Mouse (Mus musculus) forebrain, embryonic 16.5 days (tissue): ENCODE measurements around the gene Rem1. TPM values are rescaled to one million over a fixed set of nuclear protein-coding genes. Genes with fewer than 3 reads are reported as not detected.

Experiments
- ATAC-seq: fragments of 200-750 bp; cut with Nextera tagmentation; 2 replicates; pipeline ENCODE4 v1.8.0; 2017; ENCODE audit warnings: mild to moderate bottlenecking, moderate library complexity
- H3K27ac ChIP-seq: fragments of 300-500 bp; sonication (generic); 2 replicates; pipeline ENCODE4 v1.5.1; 2014; ENCODE audit warnings: low read length, control low read depth
- H3K27me3 ChIP-seq: fragments of 300-500 bp; sonication (generic); replicated peaks from 2 replicates; pipeline ENCODE4 v1.6.1; 2014; ENCODE audit warnings: low read length; ENCODE audit not compliant: control insufficient read depth, insufficient read depth
- H3K36me3 ChIP-seq: fragments of 300-500 bp; sonication (generic); 2 replicates; pipeline ENCODE4 v1.6.1; 2014; ENCODE audit not compliant: control insufficient read depth, insufficient read depth
- H3K4me1 ChIP-seq: fragments of 300-500 bp; sonication (generic); replicated peaks from 2 replicates; pipeline ENCODE4 v1.6.1; 2014; ENCODE audit warnings: low read length; ENCODE audit not compliant: control insufficient read depth, insufficient read depth
- H3K4me2 ChIP-seq: fragments of 300-500 bp; sonication (generic); 2 replicates; pipeline ENCODE4 v1.6.1; 2014; ENCODE audit warnings: mild to moderate bottlenecking, low read length, control low read depth
- H3K4me3 ChIP-seq: fragments of 300-500 bp; sonication (generic); replicated peaks from 2 replicates; pipeline ENCODE4 v1.5.1; 2014; ENCODE audit warnings: mild to moderate bottlenecking, low read length, control low read depth
- H3K9ac ChIP-seq: fragments of 300-500 bp; sonication (generic); replicated peaks from 2 replicates; pipeline ENCODE4 v1.6.1; 2014; ENCODE audit warnings: low read depth, low read length, control low read depth
- H3K9me3 ChIP-seq: fragments of 300-500 bp; sonication (generic); 2 replicates; pipeline ENCODE4 v1.6.1; 2016; ENCODE audit warnings: low read length; ENCODE audit not compliant: control insufficient read depth
- WGBS: fragments of 180-500 bp; shearing (Covaris S2); extraction: QIAGEN DNeasy Blood & Tissue Kit; methylation state at CpG from one replicate; pipeline ENCODE4 v1.1.7; 2014; 5-methylcytosine and 5-hydroxymethylcytosine counted together
- polyA plus RNA-seq: library from polyadenylated mRNA; unstranded; fragments of >200 nt; fragmentation: Nextera tagmentation; extraction: Ambion mirVana; gene quantifications from 2 replicates; pipeline ENCODE4 v1.2.1, GENCODE M21; 2015

Gene Rem1
- polyA plus RNA-seq, 1 experiment from 2014 or later: 0.32 TPM

GRCm38 (mm10) chr2:152669256-152669638 is 42.5 kb downstream of the Rem1 start, which contains the start of gene H13:
Gene H13, plus strand, starts transcription at chr2:152669461.
- Histone ChIP-seq H3K27ac (peak within 1 kb of the TSS; percentile 82), H3K4me2 (peak within 1 kb of the TSS; percentile 94), H3K4me1 (peaks cover 36% of the 10 kb centered on the region), H3K36me3 (peaks cover 3% of the 10 kb centered on the region; the same call in 1 of the 2 replicates), H3K9ac (peak within 1 kb of the TSS; percentile 97), H3K9me3 (no peaks in the 10 kb centered on the region), H3K4me3 (peak within 1 kb of the TSS; percentile 99), H3K27me3 (no peaks in the 10 kb centered on the region)
- peak; percentile 84 for ATAC-seq
- 0% methylated on average over 35 of the region's 35 CpGs for WGBS

- Histone ChIP-seq H3K9me3 (no peaks in the 10 kb centered on the region), H3K27me3 (no peaks in the 10 kb centered on the region), H3K4me3 (peak overlapping the region; percentile 99), H3K4me1 (peaks cover 38% of the 10 kb centered on the region), H3K9ac (peak overlapping the region; percentile 97), H3K27ac (peak overlapping the region; percentile 82), H3K36me3 (peaks cover 5% of the 10 kb centered on the region), H3K4me2 (peak overlapping the region; percentile 94)
- WGBS: under 1% methylated on average over 46 of the region's 46 CpGs
- peak; percentile 71 for ATAC-seq
Observed at GRCm38 (mm10) chr2:152669639-152670484, 43.1 kb downstream of the Rem1 start.

GRCm38 (mm10) chr2:152670983-152671641 is 44.4 kb downstream of the Rem1 start:
- H3K4me1 ChIP-seq: peaks cover 43% of the 10 kb centered on the region
- peak overlapping the region; percentile 82 for H3K27ac ChIP-seq
- 57% methylated on average over 9 of the region's 9 CpGs for WGBS
- peaks cover 14% of the 10 kb centered on the region for H3K36me3 ChIP-seq
- no peak for ATAC-seq
- no peaks in the 10 kb centered on the region for H3K9me3 ChIP-seq
- peak overlapping the region; percentile 94 for H3K4me2 ChIP-seq
- peak overlapping the region; percentile 97 for H3K9ac ChIP-seq
- H3K4me3 ChIP-seq: peak overlapping the region; percentile 99
- H3K27me3 ChIP-seq: no peaks in the 10 kb centered on the region

GRCm38 (mm10) chr2:152671642-152671999 is 44.9 kb downstream of the Rem1 start:
- H3K4me3 ChIP-seq: peak overlapping the region; percentile 99
- ATAC-seq: no peak
- no peaks in the 10 kb centered on the region for H3K27me3 ChIP-seq
- no peaks in the 10 kb centered on the region for H3K9me3 ChIP-seq
- H3K36me3 ChIP-seq: peaks cover 14% of the 10 kb centered on the region
- H3K4me1 ChIP-seq: peaks cover 43% of the 10 kb centered on the region
- 0 out of 2 replicates have a peak overlapping the region, but pooled peaks have one; percentile 82 for H3K27ac ChIP-seq
- peak overlapping the region; percentile 97 for H3K9ac ChIP-seq
- 27% methylated on average over 5 of the region's 5 CpGs for WGBS
- H3K4me2 ChIP-seq: peak overlapping the region; percentile 94

- peaks cover 43% of the 10 kb centered on the region for H3K4me1 ChIP-seq
- 87% methylated on average over 12 of the region's 12 CpGs for WGBS
Observed at GRCm38 (mm10) chr2:152672166-152672565, 45.4 kb downstream of the Rem1 start.

GRCm38 (mm10) chr2:152674148-152674547 is 47.4 kb downstream of the Rem1 start:
- peaks cover 47% of the 10 kb centered on the region for H3K4me1 ChIP-seq
- H3K27ac ChIP-seq: no peak overlapping the region
- H3K9ac ChIP-seq: no peak overlapping the region
- H3K4me2 ChIP-seq: no peak overlapping the region
- WGBS: 79% methylated on average over 11 of the region's 11 CpGs
- H3K9me3 ChIP-seq: no peaks in the 10 kb centered on the region
- no peak overlapping the region for H3K4me3 ChIP-seq
- ATAC-seq: no peak
- H3K36me3 ChIP-seq: peaks cover 21% of the 10 kb centered on the region
- no peaks in the 10 kb centered on the region for H3K27me3 ChIP-seq

More at GRCm38 (mm10) chr2:152672166-152672565, 45.4 kb downstream of the Rem1 start:
- peak overlapping the region; percentile 37 for H3K9ac ChIP-seq
- H3K27me3 ChIP-seq: no peaks in the 10 kb centered on the region
- H3K27ac ChIP-seq: no peak overlapping the region
- peak overlapping the region; percentile 99 for H3K4me3 ChIP-seq
- H3K9me3 ChIP-seq: no peaks in the 10 kb centered on the region
- H3K36me3 ChIP-seq: peaks cover 14% of the 10 kb centered on the region
- ATAC-seq: no peak
- H3K4me2 ChIP-seq: peak overlapping the region; percentile 94

GRCm38 (mm10) chr2:152675252-152675791 is 48.6 kb downstream of the Rem1 start:
- no peak overlapping the region for H3K4me2 ChIP-seq
- H3K36me3 ChIP-seq: peaks cover 26% of the 10 kb centered on the region
- H3K27ac ChIP-seq: no peak overlapping the region
- H3K9ac ChIP-seq: no peak overlapping the region
- peaks cover 57% of the 10 kb centered on the region for H3K4me1 ChIP-seq
- H3K4me3 ChIP-seq: no peak overlapping the region
- no peaks in the 10 kb centered on the region for H3K9me3 ChIP-seq
- ATAC-seq: no peak
- 88% methylated on average over 13 of the region's 13 CpGs for WGBS
- no peaks in the 10 kb centered on the region for H3K27me3 ChIP-seq

GRCm38 (mm10) chr2:152678302-152678701 is 51.6 kb downstream of the Rem1 start:
- Histone ChIP-seq H3K4me2 (no peak overlapping the region), H3K4me3 (no peak overlapping the region), H3K36me3 (peaks cover 47% of the 10 kb centered on the region), H3K27me3 (no peaks in the 10 kb centered on the region), H3K27ac (no peak overlapping the region), H3K9ac (no peak overlapping the region), H3K9me3 (no peaks in the 10 kb centered on the region), H3K4me1 (peaks cover 31% of the 10 kb centered on the region)
- WGBS: 60% methylated on average over 3 of the region's 3 CpGs
- ATAC-seq: peak; percentile 72

GRCm38 (mm10) chr2:152678925-152679324 is 52.2 kb downstream of the Rem1 start:
- Histone ChIP-seq H3K4me1 (peaks cover 28% of the 10 kb centered on the region), H3K27me3 (no peaks in the 10 kb centered on the region), H3K9ac (no peak overlapping the region), H3K36me3 (peaks cover 53% of the 10 kb centered on the region), H3K4me3 (no peak overlapping the region), H3K9me3 (no peaks in the 10 kb centered on the region), H3K27ac (no peak overlapping the region), H3K4me2 (no peak overlapping the region)
- ATAC-seq: no peak
- WGBS: 83% methylated on average over 5 of the region's 5 CpGs
